Mouse (Mus musculus): ENCODE measurements at regions not wholly inside any gene's neighbourhood (a gene's known extent, or its start where the extent isn't known, plus 50 kb on each side); places are given as distances from the start of the nearest gene placed in this dataset.

DNA sequence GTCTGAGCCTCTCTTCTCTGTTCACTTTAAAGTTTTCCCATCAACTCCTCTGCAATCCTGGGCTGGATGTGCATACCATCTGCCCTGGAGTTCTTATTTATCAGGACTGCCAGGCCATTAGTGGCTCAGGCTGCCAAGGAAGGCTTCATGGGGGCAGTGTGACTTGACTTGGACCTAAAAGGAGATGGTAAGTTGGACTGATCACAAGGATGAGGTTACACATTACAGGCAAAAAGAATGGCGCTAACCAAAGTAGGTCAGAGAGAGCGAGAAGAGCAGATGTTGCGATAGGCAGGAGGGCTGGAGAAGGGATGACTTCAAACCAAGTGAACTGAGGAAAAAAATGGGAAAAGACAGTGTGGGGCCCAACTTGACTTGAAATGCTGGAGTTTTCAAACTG, 480.5 kb downstream of the Rnf144a start:
- Histone ChIP-seq H3K4me3 (ENCODE audit: low read depth, low read length) (no peak overlapping the region), H3K9me3 (replicated peaks; ENCODE audit: control insufficient read depth, low read length, poor library complexity, severe bottlenecking) (no peaks in the 10 kb centered on the region), H3K27ac (ENCODE audit: low read length) (no peak overlapping the region), H3K9ac (ENCODE audit: low read depth, low read length) (no peak overlapping the region), H3K4me2 (ENCODE audit: low read length) (no peak overlapping the region), H3K27me3 (ENCODE audit: control insufficient read depth, insufficient read depth, low read depth, low read length) (no peaks in the 10 kb centered on the region), H3K36me3 (ENCODE audit: control insufficient read depth, insufficient read depth, low read length) (no peaks in the 10 kb centered on the region), H3K4me1 (ENCODE audit: control insufficient read depth, insufficient read depth, low read length) (no peaks in the 10 kb centered on the region)
- no peak for ATAC-seq
- 89% methylated on average over 3 of the region's 3 CpGs for WGBS

DNA sequence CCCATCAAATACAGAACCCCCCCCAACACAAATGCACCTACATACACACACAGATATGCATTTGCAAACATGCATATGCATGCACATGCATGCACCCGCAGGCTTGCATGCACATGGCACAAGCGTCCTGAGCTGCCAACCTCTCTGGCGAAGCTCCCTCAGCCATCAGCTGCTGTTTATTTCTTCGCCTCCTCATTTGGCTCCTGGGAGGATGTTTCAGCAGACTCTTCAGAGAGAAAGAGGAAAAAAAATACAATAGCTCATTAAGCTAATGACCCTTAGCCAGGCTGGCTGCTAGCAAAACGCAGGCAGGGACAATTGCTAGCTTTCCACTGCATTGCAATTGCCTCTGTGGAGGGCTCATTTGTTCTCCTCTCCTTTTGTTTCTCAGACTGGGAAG, 488.7 kb downstream of the Rnf144a start:
- H3K4me3 ChIP-seq (ENCODE audit: low read depth, low read length): no peak overlapping the region
- H3K4me1 ChIP-seq (ENCODE audit: control insufficient read depth, insufficient read depth, low read length): peaks cover 7% of the 10 kb centered on the region; the same call in 1 of the 2 replicates
- no peak overlapping the region for H3K4me2 ChIP-seq (ENCODE audit: low read length)
- no peak overlapping the region for H3K9ac ChIP-seq (ENCODE audit: low read depth, low read length)
- no peak overlapping the region for H3K27ac ChIP-seq (ENCODE audit: low read length)
- no peaks in the 10 kb centered on the region for H3K9me3 ChIP-seq (replicated peaks; ENCODE audit: control insufficient read depth, low read length, poor library complexity, severe bottlenecking)
- ATAC-seq: no peak
- H3K36me3 ChIP-seq (ENCODE audit: control insufficient read depth, insufficient read depth, low read length): no peaks in the 10 kb centered on the region
- H3K27me3 ChIP-seq (ENCODE audit: control insufficient read depth, insufficient read depth, low read depth, low read length): no peaks in the 10 kb centered on the region
- WGBS: 38% methylated on average over 5 of the region's 5 CpGs

DNA sequence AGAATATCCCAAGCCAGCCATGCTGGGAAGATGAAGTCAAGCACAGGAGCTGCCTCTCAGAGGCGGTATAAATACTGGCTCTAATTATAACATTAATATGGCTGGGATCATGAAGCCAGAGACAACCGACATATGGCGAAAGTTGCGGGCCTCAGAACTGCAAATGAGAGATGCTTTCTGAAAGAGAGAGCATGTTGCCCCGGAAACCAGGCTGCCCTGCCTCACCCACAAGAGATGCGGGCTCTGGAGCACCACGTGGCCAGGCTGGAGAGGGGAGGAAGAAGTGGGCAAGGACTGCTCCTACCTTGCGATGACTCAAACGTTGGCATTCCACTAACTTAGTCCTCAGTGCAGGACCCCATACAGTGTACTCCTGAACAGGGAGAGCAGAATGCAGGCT, 490.5 kb downstream of the Rnf144a start:
- H3K4me1 ChIP-seq (ENCODE audit: control insufficient read depth, insufficient read depth, low read length): peaks cover 7% of the 10 kb centered on the region; the same call in 1 of the 2 replicates
- no peaks in the 10 kb centered on the region for H3K27me3 ChIP-seq (ENCODE audit: control insufficient read depth, insufficient read depth, low read depth, low read length)
- H3K4me2 ChIP-seq (ENCODE audit: low read length): no peak overlapping the region
- H3K9me3 ChIP-seq (replicated peaks; ENCODE audit: control insufficient read depth, low read length, poor library complexity, severe bottlenecking): no peaks in the 10 kb centered on the region
- H3K9ac ChIP-seq (ENCODE audit: low read depth, low read length): no peak overlapping the region
- WGBS: 44% methylated on average over 9 of the region's 9 CpGs
- no peak overlapping the region for H3K4me3 ChIP-seq (ENCODE audit: low read depth, low read length)
- ATAC-seq: 0 out of 2 replicates have a peak, but pooled peaks have one; percentile 36
- no peaks in the 10 kb centered on the region for H3K36me3 ChIP-seq (ENCODE audit: control insufficient read depth, insufficient read depth, low read length)
- H3K27ac ChIP-seq (ENCODE audit: low read length): no peak overlapping the region

DNA sequence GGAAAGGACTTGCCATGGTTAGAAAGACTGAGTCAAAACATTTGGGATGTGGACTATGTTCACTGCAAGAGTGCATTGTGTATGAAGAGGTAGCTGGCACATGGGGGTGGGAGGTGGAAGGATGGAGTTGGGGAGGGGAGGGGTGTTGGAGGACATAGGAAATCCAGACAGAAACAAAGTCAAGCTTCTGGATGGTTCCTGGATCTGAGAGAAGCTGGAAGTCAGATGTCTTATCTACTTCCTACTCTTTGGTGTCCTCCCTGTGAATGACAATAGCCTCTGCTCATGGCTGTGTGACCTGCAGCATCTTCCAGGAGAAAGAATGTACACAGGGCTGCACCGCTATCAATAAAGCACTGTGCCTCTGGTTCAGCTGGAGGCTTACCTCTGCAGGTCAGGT, 491.3 kb downstream of the Rnf144a start:
- H3K36me3 ChIP-seq (ENCODE audit: control insufficient read depth, insufficient read depth, low read length): no peaks in the 10 kb centered on the region
- no peaks in the 10 kb centered on the region for H3K9me3 ChIP-seq (replicated peaks; ENCODE audit: control insufficient read depth, low read length, poor library complexity, severe bottlenecking)
- no peak overlapping the region for H3K4me3 ChIP-seq (ENCODE audit: low read depth, low read length)
- H3K4me1 ChIP-seq (ENCODE audit: control insufficient read depth, insufficient read depth, low read length): peaks cover 7% of the 10 kb centered on the region; the same call in 1 of the 2 replicates
- WGBS: 93% methylated on average over 1 of the region's 1 CpGs
- H3K27me3 ChIP-seq (ENCODE audit: control insufficient read depth, insufficient read depth, low read depth, low read length): no peaks in the 10 kb centered on the region
- no peak for ATAC-seq
- H3K27ac ChIP-seq (ENCODE audit: low read length): no peak overlapping the region
- no peak overlapping the region for H3K4me2 ChIP-seq (ENCODE audit: low read length)
- H3K9ac ChIP-seq (ENCODE audit: low read depth, low read length): no peak overlapping the region

DNA sequence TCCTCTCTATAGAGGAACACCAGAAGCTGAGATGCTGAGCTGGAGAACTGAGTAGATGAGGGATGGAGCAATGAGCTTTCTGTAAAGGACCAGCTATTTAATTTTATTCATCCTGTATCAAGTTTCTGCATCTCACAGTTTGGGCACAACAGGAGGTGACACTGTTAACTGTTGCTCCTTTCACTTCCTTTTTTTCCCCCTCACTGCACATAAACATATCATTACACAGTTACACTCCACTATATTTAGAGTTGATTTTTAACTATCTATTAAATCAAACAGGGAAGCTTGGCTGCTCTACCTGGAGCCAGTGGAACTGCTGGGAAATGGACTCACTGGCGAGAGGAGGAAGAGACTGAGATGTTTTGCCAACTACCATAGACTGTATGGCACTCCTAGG, 509.4 kb downstream of the Rnf144a start:
- no peak overlapping the region for H3K9ac ChIP-seq (ENCODE audit: low read depth, low read length)
- H3K36me3 ChIP-seq (ENCODE audit: control insufficient read depth, insufficient read depth, low read length): no peaks in the 10 kb centered on the region
- H3K9me3 ChIP-seq (replicated peaks; ENCODE audit: control insufficient read depth, low read length, poor library complexity, severe bottlenecking): 0 out of 2 replicates have a peak, but pooled peaks cover 5% of the 10 kb centered on the region
- H3K4me2 ChIP-seq (ENCODE audit: low read length): no peak overlapping the region
- H3K4me3 ChIP-seq (ENCODE audit: low read depth, low read length): no peak overlapping the region
- no peak overlapping the region for H3K27ac ChIP-seq (ENCODE audit: low read length)
- H3K4me1 ChIP-seq (ENCODE audit: control insufficient read depth, insufficient read depth, low read length): no peaks in the 10 kb centered on the region
- WGBS: 88% methylated on average over 1 of the region's 1 CpGs
- H3K27me3 ChIP-seq (ENCODE audit: control insufficient read depth, insufficient read depth, low read depth, low read length): no peaks in the 10 kb centered on the region
- no peak for ATAC-seq

DNA sequence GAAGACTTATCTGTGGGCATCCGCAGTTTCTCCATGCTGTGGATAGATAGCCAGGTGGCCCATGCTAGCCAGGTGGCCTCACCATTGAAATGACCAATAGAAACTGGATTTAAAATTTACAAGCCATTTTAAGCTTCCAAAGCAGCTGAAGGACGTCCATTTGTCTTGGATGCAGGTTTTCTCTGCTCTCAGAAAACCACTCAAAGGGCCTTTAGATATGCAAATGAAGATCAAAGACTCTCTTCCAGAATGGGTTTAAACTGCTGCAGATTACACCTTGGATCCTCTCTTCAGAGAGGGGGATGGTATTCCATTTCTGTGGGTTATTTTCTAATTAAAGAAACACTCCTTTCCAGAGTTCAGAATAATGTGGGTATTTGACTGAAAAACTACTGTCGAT, 518.5 kb downstream of the Rnf144a start:
- no peak overlapping the region for H3K4me3 ChIP-seq (ENCODE audit: low read depth, low read length)
- H3K4me2 ChIP-seq (ENCODE audit: low read length): no peak overlapping the region
- no peaks in the 10 kb centered on the region for H3K9me3 ChIP-seq (replicated peaks; ENCODE audit: control insufficient read depth, low read length, poor library complexity, severe bottlenecking)
- H3K9ac ChIP-seq (ENCODE audit: low read depth, low read length): no peak overlapping the region
- 39% methylated on average over 3 of the region's 3 CpGs for WGBS
- no peaks in the 10 kb centered on the region for H3K4me1 ChIP-seq (ENCODE audit: control insufficient read depth, insufficient read depth, low read length)
- no peak overlapping the region for H3K27ac ChIP-seq (ENCODE audit: low read length)
- no peaks in the 10 kb centered on the region for H3K36me3 ChIP-seq (ENCODE audit: control insufficient read depth, insufficient read depth, low read length)
- ATAC-seq: no peak
- no peaks in the 10 kb centered on the region for H3K27me3 ChIP-seq (ENCODE audit: control insufficient read depth, insufficient read depth, low read depth, low read length)

DNA sequence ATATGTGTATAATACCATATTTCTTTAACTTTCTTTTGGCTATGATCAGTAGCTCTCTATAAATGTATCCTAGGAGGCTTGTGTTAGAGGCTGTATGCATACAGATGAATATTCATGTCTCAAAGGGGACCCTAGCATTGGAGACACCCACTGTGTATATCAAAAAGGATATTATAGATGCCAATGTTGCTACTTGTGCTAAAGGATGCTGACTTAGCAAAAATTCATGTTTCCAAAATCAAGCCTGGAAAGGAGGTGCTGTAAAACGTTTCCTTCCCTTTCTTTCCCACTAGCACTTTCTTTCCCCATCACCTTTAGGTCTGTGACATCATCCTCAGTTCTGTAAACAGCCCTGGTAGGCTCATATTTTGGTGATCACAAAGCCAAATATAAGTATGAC, 519.4 kb downstream of the Rnf144a start:
- Histone ChIP-seq H3K27me3 (ENCODE audit: control insufficient read depth, insufficient read depth, low read depth, low read length) (no peaks in the 10 kb centered on the region), H3K9me3 (replicated peaks; ENCODE audit: control insufficient read depth, low read length, poor library complexity, severe bottlenecking) (no peaks in the 10 kb centered on the region), H3K9ac (ENCODE audit: low read depth, low read length) (no peak overlapping the region), H3K4me1 (ENCODE audit: control insufficient read depth, insufficient read depth, low read length) (no peaks in the 10 kb centered on the region), H3K4me2 (ENCODE audit: low read length) (no peak overlapping the region), H3K36me3 (ENCODE audit: control insufficient read depth, insufficient read depth, low read length) (no peaks in the 10 kb centered on the region), H3K27ac (ENCODE audit: low read length) (no peak overlapping the region), H3K4me3 (ENCODE audit: low read depth, low read length) (no peak overlapping the region)
- no peak for ATAC-seq
- WGBS: 55% methylated on average over 1 of the region's 1 CpGs

DNA sequence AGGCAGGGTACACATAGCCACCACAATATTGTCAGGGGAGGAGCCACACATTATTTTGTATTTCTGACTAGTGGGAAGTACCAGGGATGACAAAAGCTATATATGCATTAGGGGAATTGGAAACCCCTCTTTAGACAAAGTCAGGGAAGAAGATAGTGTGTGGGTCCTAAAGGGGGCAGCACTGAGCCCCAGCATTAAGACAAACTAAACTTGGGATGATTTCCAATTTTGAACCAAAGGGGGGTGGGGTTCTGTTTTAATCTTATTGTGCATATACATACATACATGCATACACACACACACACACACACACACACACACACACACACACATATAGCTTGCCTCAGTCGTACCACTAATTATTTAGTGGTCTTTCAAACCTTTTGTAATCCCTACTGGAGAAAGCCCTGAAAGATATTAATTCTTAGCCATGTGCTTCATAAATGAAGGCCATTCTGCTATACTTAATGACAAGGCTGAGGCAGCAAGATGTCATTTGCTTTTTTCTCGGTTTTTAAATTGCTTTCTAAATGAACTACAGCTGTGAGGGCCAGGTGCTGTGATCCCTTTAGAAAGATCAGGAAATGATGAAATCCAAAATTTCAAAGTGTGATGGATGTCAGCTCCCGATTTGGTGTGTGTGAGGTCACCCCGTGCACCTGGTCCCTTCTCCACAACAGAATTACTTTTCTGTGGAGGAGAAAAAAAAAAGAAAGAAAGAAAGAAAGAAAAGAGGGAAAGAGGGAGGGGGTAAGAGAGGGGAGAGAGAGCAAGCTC, 523.5 kb downstream of the Rnf144a start:
- Histone ChIP-seq H3K9me3 (replicated peaks; ENCODE audit: control insufficient read depth, low read length, poor library complexity, severe bottlenecking) (no peaks in the 10 kb centered on the region), H3K9ac (ENCODE audit: low read depth, low read length) (no peak overlapping the region), H3K4me3 (ENCODE audit: low read depth, low read length) (no peak overlapping the region), H3K4me1 (ENCODE audit: control insufficient read depth, insufficient read depth, low read length) (no peaks in the 10 kb centered on the region), H3K27me3 (ENCODE audit: control insufficient read depth, insufficient read depth, low read depth, low read length) (no peaks in the 10 kb centered on the region), H3K4me2 (ENCODE audit: low read length) (no peak overlapping the region), H3K36me3 (ENCODE audit: control insufficient read depth, insufficient read depth, low read length) (no peaks in the 10 kb centered on the region), H3K27ac (ENCODE audit: low read length) (no peak overlapping the region; the same call in 1 of the 2 replicates)
- 51% methylated on average over 4 of the region's 4 CpGs for WGBS
- ATAC-seq: no peak

DNA sequence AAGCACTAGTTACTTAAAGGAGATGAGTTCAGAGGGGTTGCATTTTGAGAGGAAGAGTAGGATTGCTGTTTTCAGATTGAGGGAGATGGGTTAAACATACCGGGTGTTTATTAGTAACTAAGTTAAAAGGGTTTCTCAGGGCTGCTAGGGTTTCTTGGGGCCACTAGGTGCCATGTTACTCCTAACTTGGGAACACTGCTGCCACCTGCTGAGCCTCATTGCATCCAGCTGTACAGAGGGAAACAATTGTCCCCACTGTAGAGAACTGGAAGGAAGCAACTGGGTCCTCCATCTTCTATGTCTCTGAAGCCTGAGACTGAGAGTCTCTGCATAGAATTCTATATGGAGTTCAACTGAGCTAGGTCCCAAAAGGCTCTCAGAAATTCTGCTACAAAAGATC, 524.3 kb downstream of the Rnf144a start:
- no peaks in the 10 kb centered on the region for H3K36me3 ChIP-seq (ENCODE audit: control insufficient read depth, insufficient read depth, low read length)
- 77% methylated on average over 1 of the region's 1 CpGs for WGBS
- H3K27me3 ChIP-seq (ENCODE audit: control insufficient read depth, insufficient read depth, low read depth, low read length): no peaks in the 10 kb centered on the region
- no peak for ATAC-seq
- H3K9me3 ChIP-seq (replicated peaks; ENCODE audit: control insufficient read depth, low read length, poor library complexity, severe bottlenecking): no peaks in the 10 kb centered on the region
- no peaks in the 10 kb centered on the region for H3K4me1 ChIP-seq (ENCODE audit: control insufficient read depth, insufficient read depth, low read length)
- no peak overlapping the region for H3K4me3 ChIP-seq (ENCODE audit: low read depth, low read length)
- no peak overlapping the region for H3K4me2 ChIP-seq (ENCODE audit: low read length)
- no peak overlapping the region for H3K27ac ChIP-seq (ENCODE audit: low read length)
- no peak overlapping the region for H3K9ac ChIP-seq (ENCODE audit: low read depth, low read length)

Data from midbrain, embryonic 16.5 days (tissue).